35 mouse cellular contexts compared by ENCODE assay signal in genomic region chr8:106526725-106527124, GRCm38 (mm10). TPM values are rescaled to one million over a fixed set of nuclear protein-coding genes. Genes with fewer than 3 reads are reported as not detected.
A peak's percentile ranks its signal among the peaks of the same experiment; 100 is the strongest.
DNase-seq lines count a peak whose midpoint lies in the region; ATAC-seq and TF ChIP-seq lines count a peak whose summit lies in the region.
"Had no signal": no experiment of that assay in that cellular context is flagged by ENCODE, and none has a peak within 500 bp of the region (broad histone marks: within the 10 kb centered on the region; RNA-seq: fewer than 3 reads in every experiment).

No protein-coding gene starts in this region.

- WGBS in heart, embryonic 15.5 days: 51% methylated on average over 6 of the region's 6 CpGs
- 44% methylated on average over 6 of the region's 6 CpGs for WGBS in limb, embryonic 12.5 days

- no peak for TF ChIP-seq CTCF in embryonic fibroblast, embryonic 13.5 days (IDR thresholded peaks at IDR 0.05; ENCODE audit: borderline replicate concordance, insufficient read depth, low read length)

- H3K4me3 ChIP-seq in heart, embryonic 15.5 days: no peak overlapping the region
- H3K4me3 ChIP-seq in embryonic fibroblast, embryonic 13.5 days (ENCODE audit: insufficient read depth, low read length): no peak overlapping the region
- H3K4me3 ChIP-seq in limb, embryonic 12.5 days (replicated peaks): no peak overlapping the region
- H3K4me3 ChIP-seq: erythroblast, embryonic 14.5 days; forebrain, embryonic 13.5 days; gastrocnemius, adult 2 months; left cerebral cortex, adult 2 months; stomach, embryonic 15.5 days had no signal

- no peak for TF ChIP-seq POLR2A in embryonic fibroblast, embryonic 13.5 days (IDR thresholded peaks at IDR 0.05; ENCODE audit: low read depth, low read length)

- no peaks in the 10 kb centered on the region for H3K36me3 ChIP-seq in heart, embryonic 15.5 days
- H3K36me3 ChIP-seq in limb, embryonic 12.5 days: peaks cover 43% of the 10 kb centered on the region

- no peak overlapping the region for H3K9ac ChIP-seq in heart, embryonic 15.5 days
- H3K9ac ChIP-seq in limb, embryonic 12.5 days (replicated peaks): no peak overlapping the region
- H3K9ac ChIP-seq: forebrain, embryonic 13.5 days; stomach, embryonic 15.5 days had no signal

- peak overlapping the region; percentile 73 for H3K27ac ChIP-seq in heart, embryonic 15.5 days
- peak overlapping the region; percentile 1; the same call in 1 of the 2 replicates for H3K27ac ChIP-seq in embryonic fibroblast, embryonic 13.5 days (ENCODE audit: insufficient read depth, low read length)
- H3K27ac ChIP-seq in limb, embryonic 12.5 days: 0 out of 2 replicates have a peak overlapping the region, but pooled peaks have one; percentile 29
- H3K27ac ChIP-seq: forebrain, embryonic 13.5 days; gastrocnemius, adult 2 months; kidney, postnatal 0 days; left cerebral cortex, adult 2 months; stomach, embryonic 15.5 days had no signal

- no peaks in the 10 kb centered on the region for H3K27me3 ChIP-seq in heart, embryonic 15.5 days
- no peaks in the 10 kb centered on the region for H3K27me3 ChIP-seq in limb, embryonic 12.5 days
- H3K27me3 ChIP-seq: forebrain, embryonic 13.5 days; stomach, embryonic 15.5 days had no signal

- ATAC-seq in heart, embryonic 15.5 days (replicated peaks; ENCODE audit: insufficient number of reproducible peaks, insufficient read depth, low FRiP score, low read depth): no peak
- no peak for ATAC-seq in limb, embryonic 12.5 days (ENCODE audit: insufficient number of reproducible peaks, insufficient read depth, low FRiP score, low TSS enrichment, low read depth)
- no peak for ATAC-seq in granulocyte monocyte progenitor cell, adult 5-6 weeks (replicated peaks; ENCODE audit: poor library complexity, severe bottlenecking)
- ATAC-seq: forebrain, embryonic 13.5 days had no signal

- peaks cover 39% of the 10 kb centered on the region for H3K4me1 ChIP-seq in heart, embryonic 15.5 days (replicated peaks)
- H3K4me1 ChIP-seq in embryonic fibroblast, embryonic 13.5 days (ENCODE audit: control insufficient read depth, insufficient read depth, low read length): peaks cover 15% of the 10 kb centered on the region
- peaks cover 23% of the 10 kb centered on the region for H3K4me1 ChIP-seq in limb, embryonic 12.5 days (replicated peaks)
- H3K4me1 ChIP-seq: forebrain, embryonic 13.5 days; stomach, embryonic 15.5 days had no signal

- H3K9me3 ChIP-seq in heart, embryonic 15.5 days (replicated peaks): no peaks in the 10 kb centered on the region
- 0 out of 2 replicates have a peak, but pooled peaks cover 10% of the 10 kb centered on the region for H3K9me3 ChIP-seq in limb, embryonic 12.5 days
- H3K9me3 ChIP-seq: forebrain, embryonic 13.5 days; stomach, embryonic 15.5 days had no signal

- no peak overlapping the region for H3K4me2 ChIP-seq in heart, embryonic 15.5 days
- no peak overlapping the region for H3K4me2 ChIP-seq in limb, embryonic 12.5 days
- H3K4me2 ChIP-seq: forebrain, embryonic 13.5 days; stomach, embryonic 15.5 days had no signal

- no peak for DNase-seq in heart, postnatal 4 days
- peak; percentile 30 for DNase-seq in ZHBTc4 (ENCODE audit: low read depth, low spot score)
- DNase-seq in right cerebral cortex, postnatal 10 days (ENCODE audit: low spot score in 2 of 2): no peak
- DNase-seq: cerebellum, adult 11 months; cerebellum, adult 9-11 months; gastrocnemius, adult 2 months; kidney, adult 2 months; left cerebral cortex, postnatal 4 days; lung, postnatal 4 days; midbrain, embryonic 14.5 days; right cerebral cortex, adult 18-20 months; thymus, adult 18-20 months; thymus, postnatal 36 days had no signal

RNA-seq across cellular contexts. Expression of gene Cdh3, which starts 16.0 kb away (rescaled TPM):
- polyA plus RNA-seq in heart, embryonic 15.5 days (2015; fragmentation: Nextera tagmentation; extraction: Ambion mirVana): 17.1 and 21.9 TPM in 2 replicates
- 1 to 10 TPM; 8.1 to 9.0 TPM for total RNA-seq in heart, postnatal 4 days (2021)
- polyA plus RNA-seq in embryonic fibroblast, embryonic 13.5 days (2011; ENCODE audit: insufficient read length, low read depth, missing spikeins): 49.9 and 70.2 TPM in 2 replicates
- 62.2 and 65.0 TPM in 2 replicates for polyA plus RNA-seq in limb, embryonic 12.5 days (2016; fragmentation: Nextera tagmentation; extraction: Ambion mirVana)
- total RNA-seq in granulocyte monocyte progenitor cell, adult 5-6 weeks (2014; fragmentation: Nextera tagmentation): not detected in 2 replicates
- not detected in 2 replicates for total RNA-seq in granulocyte monocyte progenitor cell, adult 5-6 weeks (2017)
- total RNA-seq: megakaryocyte-erythroid progenitor cell, adult 5-6 weeks had no signal
- polyA plus RNA-seq: erythroblast, embryonic 14.5 days had no signal

RNA-seq across cellular contexts. Expression of gene 6030452D12Rik, which starts 26.4 kb away (rescaled TPM):
- not detected in 2 replicates for polyA plus RNA-seq in heart, embryonic 15.5 days (2015; fragmentation: Nextera tagmentation; extraction: Ambion mirVana)
- total RNA-seq in heart, postnatal 4 days (2021): not detected
- not detected in 2 replicates for polyA plus RNA-seq in embryonic fibroblast, embryonic 13.5 days (2011; ENCODE audit: insufficient read length, low read depth, missing spikeins)
- not detected in 2 replicates for polyA plus RNA-seq in limb, embryonic 12.5 days (2016; fragmentation: Nextera tagmentation; extraction: Ambion mirVana)
- total RNA-seq in granulocyte monocyte progenitor cell, adult 5-6 weeks (2014; fragmentation: Nextera tagmentation): not detected in 2 replicates
- not detected in 2 replicates for total RNA-seq in granulocyte monocyte progenitor cell, adult 5-6 weeks (2017)
- total RNA-seq: adrenal gland, adult 18-20 months; adrenal gland, postnatal 4 days; gastrocnemius, adult 2 months; gastrocnemius, postnatal 4 days; layer of hippocampus, postnatal 10 days; left cerebral cortex, adult 2 months; left cerebral cortex, postnatal 4 days; liver, adult 2 months; megakaryocyte-erythroid progenitor cell, adult 5-6 weeks had no signal
- polyA plus RNA-seq: C2C12; cortical plate, adult 2 months; embryonic facial prominence, embryonic 11.5 days; erythroblast, embryonic 14.5 days; forebrain, embryonic 13.5 days; hindbrain, embryonic 11.5 days; kidney, adult 2 months; kidney, postnatal 0 days; liver, adult 2 months; liver, embryonic 16.5 days; lung, embryonic 16.5 days; midbrain, embryonic 14.5 days; neural tube, embryonic 14.5 days; stomach, embryonic 15.5 days had no signal

RNA-seq across cellular contexts. Expression of gene Gm10073, which starts 46.5 kb away (rescaled TPM):
- 6.5 and 8.6 TPM in 2 replicates for polyA plus RNA-seq in heart, embryonic 15.5 days (2015; fragmentation: Nextera tagmentation; extraction: Ambion mirVana)
- 100 to 1,000 TPM; 125 to 128 TPM for total RNA-seq in heart, postnatal 4 days (2021)
- 21.2 and 22.4 TPM in 2 replicates for polyA plus RNA-seq in embryonic fibroblast, embryonic 13.5 days (2011; ENCODE audit: insufficient read length, low read depth, missing spikeins)
- 4.5 and 6.3 TPM in 2 replicates for polyA plus RNA-seq in limb, embryonic 12.5 days (2016; fragmentation: Nextera tagmentation; extraction: Ambion mirVana)
- 29.2 and 30.2 TPM in 2 replicates for total RNA-seq in granulocyte monocyte progenitor cell, adult 5-6 weeks (2014; fragmentation: Nextera tagmentation)
- total RNA-seq in granulocyte monocyte progenitor cell, adult 5-6 weeks (2017): 8.2 and 10.8 TPM in 2 replicates

Comparison
In these comparisons a context has a peak if more than half of its experiments do, and no peak if none do; other contexts are left out.
1. H3K27ac ChIP-seq: peak in every context shown above with its lines; median percentile 73 in heart, embryonic 15.5 days; 29 in limb, embryonic 12.5 days; 1 in embryonic fibroblast, embryonic 13.5 days.